Mouse (Mus musculus): ENCODE data around the gene Eps15.
"Not testable (repeated sequence)": the region's sequence is repeated elsewhere in the genome, so short reads cannot be mapped to it uniquely, and the experiment has no call there.

The Eps15 gene

GRCm38 (mm10) chr4:109400366-109400980, 120.4 kb downstream of the Eps15 start:
- DNase-seq (ENCODE audit: low read depth, low spot score): no peak

GRCm38 (mm10) chr4:109401176-109401689, 121.2 kb downstream of the Eps15 start:
- DNase-seq (ENCODE audit: low read depth, low spot score): no peak

- DNase-seq (ENCODE audit: low read depth, low spot score): not testable (repeated sequence)
These were observed 124.8 kb downstream of the Eps15 start for GRCm38 (mm10) chr4:109404908-109405307.

GRCm38 (mm10) chr4:109405415-109405814, 125.3 kb downstream of the Eps15 start:
- no peak for DNase-seq (ENCODE audit: low read depth, low spot score)

GRCm38 (mm10) chr4:109406054-109406485, 126.0 kb downstream of the Eps15 start:
- DNase-seq (ENCODE audit: low read depth, low spot score): peak; percentile 40

- DNase-seq (ENCODE audit: low read depth, low spot score): peak; percentile 45
These were observed 126.6 kb downstream of the Eps15 start, which contains the start of gene Ttc39a for GRCm38 (mm10) chr4:109406486-109407175. Gene Ttc39a, plus strand, starts transcription at chr4:109406623.

- no peak for DNase-seq (ENCODE audit: low read depth, low spot score)
These were observed 127.1 kb downstream of the Eps15 start for GRCm38 (mm10) chr4:109407176-109407520.

GRCm38 (mm10) chr4:109407701-109408485, 127.8 kb downstream of the Eps15 start:
- no peak for DNase-seq (ENCODE audit: low read depth, low spot score)

- no peak for DNase-seq (ENCODE audit: low read depth, low spot score)
These were observed 130.8 kb downstream of the Eps15 start for GRCm38 (mm10) chr4:109410681-109411376.

GRCm38 (mm10) chr4:109411377-109411967, 131.4 kb downstream of the Eps15 start:
- no peak for DNase-seq (ENCODE audit: low read depth, low spot score)

GRCm38 (mm10) chr4:109412233-109412632, 132.2 kb downstream of the Eps15 start:
- DNase-seq (ENCODE audit: low read depth, low spot score): no peak

- no peak for DNase-seq (ENCODE audit: low read depth, low spot score)
These were observed 137.9 kb downstream of the Eps15 start for GRCm38 (mm10) chr4:109417998-109418397.

GRCm38 (mm10) chr4:109419017-109419416, 138.9 kb downstream of the Eps15 start:
- no peak for DNase-seq (ENCODE audit: low read depth, low spot score)

GRCm38 (mm10) chr4:109419563-109419962, 139.5 kb downstream of the Eps15 start:
- no peak for DNase-seq (ENCODE audit: low read depth, low spot score)

GRCm38 (mm10) chr4:109420138-109420795, 140.2 kb downstream of the Eps15 start:
- no peak for DNase-seq (ENCODE audit: low read depth, low spot score)

GRCm38 (mm10) chr4:109421608-109422007, 141.5 kb downstream of the Eps15 start:
- DNase-seq (ENCODE audit: low read depth, low spot score): no peak

- no peak for DNase-seq (ENCODE audit: low read depth, low spot score)
These were observed 142.4 kb downstream of the Eps15 start for GRCm38 (mm10) chr4:109422436-109422835.

GRCm38 (mm10) chr4:109423438-109423837, 143.4 kb downstream of the Eps15 start:
- no peak for DNase-seq (ENCODE audit: low read depth, low spot score)

GRCm38 (mm10) chr4:109427058-109427457, 147.0 kb downstream of the Eps15 start:
- no peak for DNase-seq (ENCODE audit: low read depth, low spot score)

- DNase-seq (ENCODE audit: low read depth, low spot score): no peak
These were observed 150.2 kb downstream of the Eps15 start for GRCm38 (mm10) chr4:109430250-109430649.

- peak; percentile 31 for DNase-seq (ENCODE audit: low read depth, low spot score)
These were observed 150.8 kb downstream of the Eps15 start for GRCm38 (mm10) chr4:109430854-109431253.

Data from mesoderm, embryonic 11.5 days (tissue).